Mouse (Mus musculus): ENCODE measurements at regions not wholly inside any gene's neighbourhood (a gene's known extent, or its start where the extent isn't known, plus 50 kb on each side); places are given as distances from the start of the nearest gene placed in this dataset.

DNA sequence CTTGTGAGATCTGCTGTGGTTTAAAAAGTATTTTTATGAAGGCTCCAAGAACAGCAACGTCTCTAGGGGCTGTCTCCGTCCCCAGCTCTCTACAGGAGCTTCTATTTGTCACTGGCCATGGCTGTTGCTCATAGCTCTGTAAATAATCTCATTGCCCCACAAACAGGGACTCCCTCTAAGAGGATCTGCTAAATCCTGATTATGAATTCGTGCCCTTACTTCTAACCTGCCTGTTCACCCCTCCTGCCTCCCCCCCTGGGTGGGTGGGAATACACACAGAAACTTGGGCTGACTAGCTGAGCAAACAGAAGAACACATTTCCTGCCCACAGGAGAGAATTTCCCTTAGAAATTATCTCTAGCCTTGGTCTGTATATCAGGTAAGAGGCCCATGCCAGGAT, 155.9 kb upstream of the Ncam1 start:
- no peak for DNase-seq (ENCODE audit: extremely low spot score, low spot score)

DNA sequence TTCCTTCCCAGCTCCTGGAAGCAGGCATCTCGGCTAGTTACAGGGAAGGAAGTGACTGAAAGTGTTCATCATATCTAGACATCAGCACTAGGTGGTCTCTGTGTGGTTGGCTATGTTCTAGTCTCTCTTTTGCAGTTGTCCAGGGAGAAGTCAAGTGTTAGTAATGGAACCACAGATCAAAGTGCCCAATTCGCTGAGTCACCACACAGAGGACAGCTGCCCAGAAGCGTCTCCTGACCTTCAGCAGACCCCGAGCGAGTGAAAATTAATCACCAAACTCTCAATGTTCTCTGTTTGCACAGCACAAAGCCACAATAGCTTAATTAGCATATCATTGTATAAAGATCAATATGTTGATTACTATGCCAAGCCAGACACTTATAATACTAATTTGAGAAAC, 151.6 kb upstream of the Ncam1 start:
- no peak for DNase-seq (ENCODE audit: extremely low spot score, low spot score)

- DNase-seq (ENCODE audit: extremely low spot score, low spot score), result no peak
These were observed 149.8 kb upstream of the Ncam1 start for GRCm38 (mm10) chr9:49948546-49948945.

- DNase-seq (ENCODE audit: extremely low spot score, low spot score), result no peak
These were observed 148.1 kb upstream of the Ncam1 start for GRCm38 (mm10) chr9:49946857-49947256.

DNA sequence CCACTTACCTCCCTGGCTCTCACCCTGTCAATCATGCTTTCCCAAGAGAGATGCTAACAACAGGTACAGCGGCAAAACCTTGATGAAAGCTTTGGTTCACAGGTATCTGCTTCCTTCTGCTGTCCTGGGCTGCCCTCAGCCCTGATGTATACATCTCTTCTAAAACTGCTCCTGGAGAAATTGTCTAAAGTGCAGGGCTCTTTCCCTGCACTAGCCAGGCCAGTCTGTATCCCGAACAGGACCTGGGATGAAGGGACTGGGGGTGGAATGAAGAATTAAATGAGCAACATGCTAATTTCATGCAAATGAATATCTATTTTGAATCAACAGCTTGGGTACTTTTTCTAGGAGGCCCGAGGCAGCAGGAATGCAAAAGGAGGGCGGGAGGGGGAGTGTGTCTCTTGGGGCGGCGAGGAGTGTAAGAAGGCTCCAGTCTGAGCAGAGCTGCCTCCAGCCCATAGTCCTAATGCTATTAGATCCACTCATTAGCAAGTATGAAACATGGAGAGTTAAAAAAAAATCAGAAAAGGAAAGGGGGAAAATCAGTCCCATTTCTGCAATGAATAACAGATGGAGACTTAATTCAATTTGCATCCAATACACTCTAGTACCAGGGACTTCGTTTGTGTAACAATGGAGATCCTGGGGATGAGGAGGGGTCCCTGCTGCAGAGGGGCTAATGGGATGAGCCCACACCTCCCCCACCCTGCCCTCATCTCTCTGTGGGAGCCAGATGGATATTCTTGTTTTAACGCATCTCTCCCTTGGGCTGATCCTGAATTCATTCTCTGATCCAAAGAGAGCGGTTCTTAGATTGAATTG, 137.0 kb upstream of the Ncam1 start:
- DNase-seq (ENCODE audit: extremely low spot score, low spot score), result no peak

- no peak for DNase-seq (ENCODE audit: extremely low spot score, low spot score)
These were observed 129.4 kb upstream of the Ncam1 start for GRCm38 (mm10) chr9:49928041-49928656.

- DNase-seq (ENCODE audit: extremely low spot score, low spot score), result no peak
These were observed 128.6 kb upstream of the Ncam1 start for GRCm38 (mm10) chr9:49927281-49927680.

DNA sequence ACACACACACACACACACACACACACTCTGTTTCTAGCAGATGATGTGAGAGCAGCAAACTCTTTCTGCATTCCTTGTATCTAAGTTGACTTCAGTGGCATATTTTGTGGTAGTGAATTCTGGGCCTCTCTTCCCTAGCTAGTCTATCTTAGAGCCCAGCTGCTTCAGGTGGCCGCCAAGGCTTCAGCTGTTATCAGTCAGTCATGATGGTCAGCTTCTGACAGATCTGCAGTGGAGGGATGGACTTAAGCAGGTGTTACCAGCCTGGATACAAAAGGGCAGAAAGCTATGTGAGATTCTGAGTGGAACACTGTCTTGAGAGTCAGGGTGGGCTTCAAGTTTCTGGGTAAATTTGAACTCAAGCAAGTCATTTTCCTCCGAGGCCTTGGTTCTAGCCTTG, 127.1 kb upstream of the Ncam1 start:
- no peak for DNase-seq (ENCODE audit: extremely low spot score, low spot score)

DNA sequence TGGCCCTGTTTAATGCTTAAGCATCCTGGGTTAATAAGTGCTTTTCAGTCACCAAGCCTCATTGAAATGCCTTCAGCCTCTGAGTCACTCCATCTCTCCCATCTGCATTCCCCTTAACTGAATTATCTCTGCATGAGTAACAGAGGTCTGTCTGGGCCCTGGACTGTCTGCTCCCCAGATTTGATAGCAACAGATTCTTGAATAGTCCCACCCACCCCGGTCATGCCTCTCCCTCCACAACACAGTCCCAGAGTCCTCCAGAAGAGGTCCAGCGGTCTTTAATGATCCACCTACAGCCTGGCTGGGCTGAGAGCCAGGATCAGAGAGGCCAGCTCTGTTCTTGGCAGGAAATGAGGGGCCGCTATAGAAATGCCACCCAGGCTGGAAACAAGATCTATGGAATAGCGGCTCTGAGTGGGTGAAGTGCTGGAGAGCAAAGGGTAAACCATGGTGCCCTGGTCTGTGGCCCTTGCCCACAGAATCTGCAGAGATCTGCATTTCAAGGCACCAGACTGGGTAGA, 125.3 kb upstream of the Ncam1 start:
- no peak for DNase-seq (ENCODE audit: extremely low spot score, low spot score)

DNA sequence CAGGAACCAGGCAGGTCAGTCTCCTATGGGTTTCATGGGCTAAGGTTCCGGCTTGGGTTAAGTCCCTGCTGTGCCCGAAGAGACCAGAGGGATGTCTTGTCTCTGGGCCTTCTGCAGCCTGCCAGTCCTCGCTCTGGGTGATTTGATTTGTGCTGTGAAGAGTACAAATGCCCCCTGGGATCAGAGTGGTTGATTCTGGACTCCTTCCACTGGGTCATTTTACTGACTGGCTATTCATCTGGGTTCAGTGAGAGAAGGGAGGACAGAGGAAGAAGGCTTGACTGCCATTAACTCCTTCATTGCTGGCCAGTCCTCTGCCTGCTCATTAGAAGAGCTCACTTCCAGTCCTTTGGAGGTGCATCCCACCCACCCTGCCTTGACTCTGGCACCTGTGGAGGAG, 124.0 kb upstream of the Ncam1 start:
- no peak for DNase-seq (ENCODE audit: extremely low spot score, low spot score)

GRCm38 (mm10) chr9:49922162-49922561, 123.4 kb upstream of the Ncam1 start:
- no peak for DNase-seq (ENCODE audit: extremely low spot score, low spot score)

- DNase-seq (ENCODE audit: extremely low spot score, low spot score), result no peak
These were observed 122.6 kb upstream of the Ncam1 start for GRCm38 (mm10) chr9:49921306-49921705.

- DNase-seq (ENCODE audit: extremely low spot score, low spot score), result no peak
These were observed 116.5 kb upstream of the Ncam1 start for GRCm38 (mm10) chr9:49915046-49915719.

- no peak for DNase-seq (ENCODE audit: extremely low spot score, low spot score)
These were observed 115.0 kb upstream of the Ncam1 start for GRCm38 (mm10) chr9:49913677-49914076.

DNA sequence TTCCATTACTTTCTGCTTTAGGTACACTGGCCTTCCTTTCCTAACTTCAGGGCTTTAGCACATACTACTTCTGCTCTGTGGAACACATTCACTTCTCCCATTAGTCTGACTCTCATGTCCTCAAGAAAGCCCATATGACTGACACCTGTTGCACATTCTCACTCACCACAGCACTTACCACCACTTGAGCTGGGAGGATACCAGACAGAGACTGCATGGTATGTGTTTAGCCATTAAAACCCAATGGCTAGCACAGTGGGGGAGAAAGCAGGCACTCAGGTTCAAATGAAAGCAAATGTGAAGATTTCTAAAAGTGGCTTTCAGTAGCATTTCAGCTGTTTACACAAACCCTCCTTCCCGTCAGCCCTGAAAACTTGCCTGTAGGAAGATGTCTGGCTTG, 113.6 kb upstream of the Ncam1 start:
- no peak for DNase-seq (ENCODE audit: extremely low spot score, low spot score)

- no peak for DNase-seq (ENCODE audit: extremely low spot score, low spot score)
These were observed 107.6 kb upstream of the Ncam1 start for GRCm38 (mm10) chr9:49906306-49906705.

DNA sequence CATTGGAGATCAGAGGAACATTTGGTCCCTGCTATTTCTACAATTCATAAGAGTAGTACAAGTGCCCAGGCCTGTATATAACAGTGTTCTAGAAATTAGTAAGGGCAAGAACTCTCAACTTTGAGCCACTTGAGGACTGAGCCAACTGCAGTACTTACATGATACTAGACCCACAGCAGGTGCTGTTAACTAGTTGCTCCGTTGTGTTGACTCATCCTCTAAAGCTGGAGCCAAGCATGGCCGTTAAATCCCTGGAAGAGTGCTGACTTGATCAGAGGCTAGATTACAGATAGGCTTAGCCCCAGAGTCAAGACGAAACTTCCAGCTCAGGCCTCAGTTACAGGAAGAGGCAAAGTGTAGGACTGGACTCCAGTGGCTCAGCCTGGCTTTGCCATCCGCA, 107.0 kb upstream of the Ncam1 start:
- DNase-seq (ENCODE audit: extremely low spot score, low spot score), result no peak

DNA sequence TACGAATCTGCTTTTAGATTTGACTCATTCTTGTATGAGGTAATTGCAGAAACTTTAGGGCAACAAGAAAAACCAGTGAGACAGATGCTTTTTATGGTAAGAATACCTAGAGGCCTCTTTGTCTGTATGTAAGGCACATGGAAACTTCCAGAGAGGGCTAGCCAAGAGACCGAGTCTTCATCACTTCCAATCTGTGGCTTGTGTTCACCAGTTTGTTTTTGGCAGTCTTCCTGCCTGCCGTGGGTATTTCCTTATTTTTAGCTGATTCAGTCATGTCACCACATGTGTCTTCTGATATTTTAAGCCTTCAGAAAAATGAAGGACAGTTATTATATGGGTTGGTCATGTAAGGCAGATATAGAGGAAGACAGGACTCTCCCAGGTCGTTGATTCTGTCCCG, 100.2 kb upstream of the Ncam1 start:
- DNase-seq (ENCODE audit: extremely low spot score, low spot score), result no peak

- DNase-seq (ENCODE audit: extremely low spot score, low spot score), result no peak
These were observed 86.0 kb upstream of the Ncam1 start for GRCm38 (mm10) chr9:49884516-49885343.

DNA sequence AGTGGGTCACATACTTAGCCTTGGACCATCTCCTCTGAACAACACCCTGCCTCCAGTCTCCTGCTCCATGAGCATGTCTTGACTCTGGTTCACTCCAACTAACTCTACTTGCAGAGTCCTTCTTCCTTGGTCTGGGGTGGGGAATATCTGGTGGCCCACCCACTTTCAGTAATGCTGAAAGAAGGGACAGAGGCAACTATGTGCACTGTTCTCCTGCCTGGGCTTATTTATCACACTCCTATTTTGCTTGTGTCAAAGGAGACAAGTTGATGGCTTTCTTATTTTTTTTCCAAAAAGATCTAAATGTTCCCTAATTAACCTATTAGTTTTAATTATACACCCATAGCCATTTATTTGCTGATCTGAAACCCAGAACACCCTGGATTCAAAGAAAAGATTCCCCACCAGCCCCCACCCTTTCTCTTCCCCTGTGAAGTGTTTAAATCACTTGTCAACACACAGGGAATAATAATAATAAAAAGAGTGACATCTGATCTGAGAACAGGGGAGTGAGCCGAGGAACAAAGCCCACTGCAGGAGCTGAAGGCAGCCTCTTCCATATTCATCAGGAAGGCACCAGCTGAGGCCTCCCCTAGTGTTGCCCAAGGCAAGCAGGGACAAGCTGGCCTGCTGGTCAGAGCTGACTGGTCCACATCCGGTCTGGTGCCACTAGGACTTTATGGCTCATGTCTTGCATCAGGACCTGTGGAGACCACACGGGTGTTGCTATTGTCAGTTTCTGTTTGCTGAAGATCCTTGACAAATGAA, 80.8 kb upstream of the Ncam1 start:
- DNase-seq (ENCODE audit: extremely low spot score, low spot score), result peak; percentile 35

GRCm38 (mm10) chr9:49874881-49875280, 76.2 kb upstream of the Ncam1 start:
- DNase-seq (ENCODE audit: extremely low spot score, low spot score), result no peak

Measured in neural tube, embryonic 10.5 days (tissue).